Mouse (Mus musculus): ENCODE results near the gene Drd2.

Drd2 gene

DNA sequence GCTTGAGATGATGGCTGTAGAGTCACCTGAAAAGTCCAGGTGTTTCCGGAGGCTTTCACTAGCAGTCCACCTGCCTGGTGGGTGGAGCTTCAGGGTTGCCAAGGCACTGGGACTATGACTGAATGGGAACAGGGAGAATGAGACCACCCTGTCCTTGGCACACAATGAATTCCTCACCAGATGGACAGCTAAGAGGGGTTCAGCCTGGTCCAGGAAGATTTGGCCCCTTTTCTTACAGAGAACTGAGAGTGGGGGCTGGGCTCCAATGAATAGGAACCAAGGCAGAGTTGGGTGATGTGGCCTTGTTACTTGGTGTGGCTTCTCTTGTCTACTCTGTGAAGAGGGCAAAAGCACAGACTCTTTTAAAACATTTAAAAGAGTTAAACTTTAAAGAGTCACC, 112.0 kb downstream of the Drd2 start:
- no peak for DNase-seq (ENCODE audit: low spot score)

DNA sequence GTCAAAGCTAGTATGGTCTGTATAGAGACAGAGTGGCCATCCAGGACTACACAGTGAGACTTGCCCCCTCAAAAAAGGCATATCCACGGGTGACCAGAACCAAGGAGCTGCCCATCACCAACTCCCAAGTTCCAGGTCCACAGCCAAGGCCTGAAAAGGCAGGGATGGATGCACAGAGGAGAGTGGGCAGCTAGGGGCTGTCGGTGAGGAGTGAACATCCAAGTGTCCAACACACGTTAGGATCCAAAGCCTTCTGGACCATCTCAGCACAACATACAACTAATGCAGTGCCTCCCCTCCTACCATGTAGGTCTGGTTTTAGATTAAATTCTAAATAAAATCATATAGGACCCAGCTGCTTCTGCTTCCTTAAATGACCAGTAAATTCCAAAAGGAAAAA, 115.7 kb downstream of the Drd2 start:
- DNase-seq (ENCODE audit: low spot score), result no peak

Measured in urinary bladder, postnatal 25 days (tissue).